In the genomic region with DNA sequence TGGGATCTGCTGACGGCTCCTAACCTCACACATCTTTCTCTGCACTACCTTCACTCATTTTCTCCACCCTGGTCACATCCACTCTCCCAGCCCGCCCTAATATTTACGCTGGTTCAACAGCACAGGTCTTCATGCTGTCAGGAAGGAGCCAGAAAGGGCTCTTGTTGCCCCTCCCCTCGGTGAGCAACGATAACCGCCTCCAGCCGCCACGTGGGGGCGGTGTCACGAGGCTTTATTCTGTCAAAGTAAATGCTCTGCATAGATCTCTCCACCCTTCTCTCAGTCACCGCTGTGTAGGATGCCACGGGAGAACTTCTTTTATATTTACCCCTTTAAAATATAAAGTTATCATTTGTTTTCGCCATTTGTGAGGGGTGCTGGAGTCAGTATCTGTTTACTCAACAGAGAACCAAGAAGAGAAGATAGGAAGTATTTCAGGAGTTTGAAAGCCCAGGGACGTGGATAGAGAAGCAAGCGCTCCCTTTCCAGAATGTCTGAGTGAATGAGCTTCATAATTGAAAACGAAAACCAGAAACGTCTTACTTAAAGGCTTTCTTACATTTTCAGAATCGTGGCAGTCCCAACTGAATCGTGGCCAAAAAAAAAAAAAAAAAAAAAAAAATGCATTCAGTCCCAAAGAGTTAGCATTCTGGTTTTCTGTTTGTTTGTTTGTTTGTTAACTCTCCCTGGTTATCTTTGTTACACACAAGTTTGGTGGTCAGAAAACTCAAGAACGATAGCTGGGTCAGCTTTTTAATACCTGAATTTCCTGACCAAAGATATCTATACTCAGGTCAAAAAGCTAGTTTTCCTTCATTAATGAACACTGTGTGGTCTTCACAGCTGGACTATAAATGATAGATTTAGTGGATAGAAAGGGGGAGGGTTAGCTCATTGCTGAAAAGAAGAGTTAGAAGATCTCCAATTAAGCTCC, we compare ENCODE assay signal across 9 mouse cellular contexts. TPM values are rescaled to one million over a fixed set of nuclear protein-coding genes. Genes with fewer than 3 reads are reported as not detected.
DNase-seq lines count a peak whose midpoint lies in the region; ATAC-seq and TF ChIP-seq lines count a peak whose summit lies in the region.
"Had no signal": no experiment of that assay in that cellular context is flagged by ENCODE, and none has a peak within 500 bp of the region (broad histone marks: within the 10 kb centered on the region; RNA-seq: fewer than 3 reads in every experiment).

No protein-coding gene starts in this region.

- no peak overlapping the region for H3K27ac ChIP-seq in heart, embryonic 11.5 days (ENCODE audit: low read depth, low read length)
- no peak overlapping the region for H3K27ac ChIP-seq in ES-E14 (ENCODE audit: insufficient read depth, low read depth, low read length, poor library complexity, severe bottlenecking)
- H3K27ac ChIP-seq in liver, embryonic 11.5 days (ENCODE audit: low read depth, low read length): no peak overlapping the region
- H3K27ac ChIP-seq in small intestine, adult 2 months (ENCODE audit: insufficient read depth, low read depth, low read length): no peak overlapping the region
- H3K27ac ChIP-seq: heart, embryonic 15.5 days had no signal

- no peak overlapping the region for H3K9ac ChIP-seq in heart, embryonic 11.5 days (ENCODE audit: low read depth, low read length)
- no peak overlapping the region for H3K9ac ChIP-seq in ES-E14 (ENCODE audit: insufficient read depth, low read depth, low read length, poor library complexity, severe bottlenecking)
- H3K9ac ChIP-seq in liver, embryonic 11.5 days (ENCODE audit: low read depth, low read length): no peak overlapping the region
- H3K9ac ChIP-seq: heart, embryonic 15.5 days had no signal

- WGBS in heart, embryonic 11.5 days (ENCODE audit: insufficient replicate concordance): 48% methylated on average over 20 of the region's 20 CpGs
- 41% methylated on average over 20 of the region's 20 CpGs for WGBS in liver, embryonic 11.5 days
- WGBS in small intestine, adult 2 months: 48% methylated on average over 20 of the region's 20 CpGs

- no peak for DNase-seq in heart, adult 9 months (ENCODE audit: low spot score in 2 of 2)
- peak; percentile 27 for DNase-seq in ES-E14 (ENCODE audit: low read depth, low spot score)
- peak; percentile 59 for DNase-seq in liver, embryonic 11.5 days (ENCODE audit: low spot score)
- DNase-seq in layer of hippocampus, adult 9-11 months: no peak

- no peaks in the 10 kb centered on the region for H3K27me3 ChIP-seq in heart, embryonic 11.5 days (ENCODE audit: control insufficient read depth, insufficient read depth, low read length)
- no peaks in the 10 kb centered on the region for H3K27me3 ChIP-seq in liver, embryonic 11.5 days (replicated peaks; ENCODE audit: control insufficient read depth, insufficient read depth, low read length)
- H3K27me3 ChIP-seq in small intestine, adult 2 months (ENCODE audit: control insufficient read depth, insufficient read depth, low read length): no peaks in the 10 kb centered on the region
- H3K27me3 ChIP-seq: heart, embryonic 15.5 days had no signal

- peak; percentile 55 for ATAC-seq in heart, embryonic 11.5 days (replicated peaks; ENCODE audit: insufficient number of reproducible peaks, low FRiP score, low TSS enrichment)
- ATAC-seq in common myeloid progenitor, adult 5-6 weeks (replicated peaks; ENCODE audit: low read depth, poor library complexity, severe bottlenecking): peak; percentile 95
- ATAC-seq in liver, embryonic 11.5 days (replicated peaks; ENCODE audit: low FRiP score): peak; percentile 97
- ATAC-seq in cerebellum, adult (ENCODE audit: insufficient number of reproducible peaks, low FRiP score, low TSS enrichment): no peak

- H3K4me3 ChIP-seq in heart, embryonic 11.5 days (ENCODE audit: low read depth, low read length): no peak overlapping the region
- no peak overlapping the region for H3K4me3 ChIP-seq in ES-E14 (ENCODE audit: insufficient read depth in 1 of 2, low read depth in 1 of 2, low read length in 2 of 2, poor library complexity in 1 of 2, severe bottlenecking in 1 of 2)
- no peak overlapping the region for H3K4me3 ChIP-seq in liver, embryonic 11.5 days (ENCODE audit: low read depth, low read length)
- no peak overlapping the region for H3K4me3 ChIP-seq in small intestine, adult 2 months (ENCODE audit: low read depth, low read length)
- H3K4me3 ChIP-seq: heart, embryonic 15.5 days had no signal

- in situ Hi-C loops in ES-E14 (cut with MboI; ENCODE audit: low sequenced_read_pairs in 2 of 2, unreplicated experiment in 2 of 2): no loop called here

- no peaks in the 10 kb centered on the region for H3K36me3 ChIP-seq in heart, embryonic 11.5 days (ENCODE audit: control insufficient read depth, insufficient read depth, low read length)
- H3K36me3 ChIP-seq in ES-E14 (ENCODE audit: control insufficient read depth, insufficient read depth, low read length, poor library complexity, severe bottlenecking): no peaks in the 10 kb centered on the region
- no peaks in the 10 kb centered on the region for H3K36me3 ChIP-seq in liver, embryonic 11.5 days (ENCODE audit: control insufficient read depth, insufficient read depth, low read length)
- no peaks in the 10 kb centered on the region for H3K36me3 ChIP-seq in small intestine, adult 2 months (ENCODE audit: control insufficient read depth, insufficient read depth, low read length)
- H3K36me3 ChIP-seq: heart, embryonic 15.5 days had no signal

- no peak for TF ChIP-seq POLR2A in small intestine, adult 2 months (IDR thresholded peaks at IDR 0.05; ENCODE audit: low read depth, low read length)

- H3K4me2 ChIP-seq in heart, embryonic 11.5 days: no peak overlapping the region
- H3K4me2 ChIP-seq in liver, embryonic 11.5 days: peak overlapping the region; percentile 3; the same call in 1 of the 2 replicates
- H3K4me2 ChIP-seq: heart, embryonic 15.5 days had no signal

- no peaks in the 10 kb centered on the region for H3K9me3 ChIP-seq in heart, embryonic 11.5 days (replicated peaks; ENCODE audit: control insufficient read depth, low read length)
- H3K9me3 ChIP-seq in ES-E14 (ENCODE audit: control insufficient read depth, insufficient read depth, low read depth, low read length): no peaks in the 10 kb centered on the region
- no peaks in the 10 kb centered on the region for H3K9me3 ChIP-seq in liver, embryonic 11.5 days (ENCODE audit: control insufficient read depth, low read length)
- H3K9me3 ChIP-seq: heart, embryonic 15.5 days had no signal

- TF ChIP-seq CTCF in small intestine, adult 2 months (IDR thresholded peaks at IDR 0.05; ENCODE audit: extremely low read depth, insufficient read length, insufficient replicate concordance, low read depth, low read length): peak; percentile 27; the same call in 1 of the 2 replicates

- no peaks in the 10 kb centered on the region for H3K4me1 ChIP-seq in heart, embryonic 11.5 days (ENCODE audit: control insufficient read depth, insufficient read depth, low read length)
- no peaks in the 10 kb centered on the region for H3K4me1 ChIP-seq in ES-E14 (ENCODE audit: control insufficient read depth in 2 of 2, insufficient read depth in 2 of 2, low read length in 2 of 2, poor library complexity in 1 of 2)
- no peaks in the 10 kb centered on the region for H3K4me1 ChIP-seq in liver, embryonic 11.5 days (replicated peaks; ENCODE audit: control insufficient read depth, insufficient read depth, low read length)
- no peaks in the 10 kb centered on the region for H3K4me1 ChIP-seq in small intestine, adult 2 months (ENCODE audit: control insufficient read depth, insufficient read depth, insufficient read length, low read length)
- H3K4me1 ChIP-seq: heart, embryonic 15.5 days had no signal

TF ChIP-seq in ES-E14, 5 proteins besides CTCF, POLR2A, EP300 and RAD21:
- no peak for TF ChIP-seq MAFK (IDR thresholded peaks at IDR 0.05; ENCODE audit: insufficient read depth, low read depth, low read length)
- peak; percentile 74 for TF ChIP-seq ZNF384 (IDR thresholded peaks at IDR 0.05; ENCODE audit: low read depth, low read length)
- no peak for TF ChIP-seq ZC3H11A (IDR thresholded peaks at IDR 0.05; ENCODE audit: borderline replicate concordance, low read depth, low read length)
TF ChIP-seq in ES-E14: peak in this region for 1.

RNA-seq across cellular contexts. Expression of a gene that starts 12.6 kb away (rescaled TPM):
- 0.33 TPM in 1 of 2 replicates, not detected in the other for polyA plus RNA-seq in heart, embryonic 11.5 days (2014; fragmentation: Nextera tagmentation; extraction: Ambion mirVana)
- not detected in 2 replicates for total RNA-seq in ES-E14 (2012; rRNA removed)
- total RNA-seq in common myeloid progenitor, adult 5-6 weeks (2017): not detected in 2 replicates
- polyA plus RNA-seq in liver, embryonic 11.5 days (2014; fragmentation: Nextera tagmentation; extraction: Ambion mirVana): 0.44 TPM in 2 replicates
- polyA plus RNA-seq in small intestine, adult 2 months (2012; rRNA removed): not detected in 2 replicates
- polyA plus RNA-seq: heart, embryonic 15.5 days had no signal

RNA-seq across cellular contexts. Expression of a gene that starts 16.7 kb away (rescaled TPM):
- 25.7 and 33.2 TPM in 2 replicates for polyA plus RNA-seq in heart, embryonic 11.5 days (2014; fragmentation: Nextera tagmentation; extraction: Ambion mirVana)
- total RNA-seq in ES-E14 (2012; rRNA removed): not detected in 2 replicates
- total RNA-seq in common myeloid progenitor, adult 5-6 weeks (2017): 29.7 and 30.5 TPM in 2 replicates
- 164 and 181 TPM in 2 replicates for polyA plus RNA-seq in liver, embryonic 11.5 days (2014; fragmentation: Nextera tagmentation; extraction: Ambion mirVana)
- polyA plus RNA-seq in small intestine, adult 2 months (2012; rRNA removed): not detected in 2 replicates

Comparison
In these comparisons a context has a peak if more than half of its experiments do, and no peak if none do; other contexts are left out.
1. DNase-seq: peak in ES-E14 (single experiment) and liver, embryonic 11.5 days (single experiment); none in heart, adult 9 months (0 of 2) and layer of hippocampus, adult 9-11 months (single experiment).
2. RNA of a gene that starts 16.7 kb away (polyA plus RNA-seq): 164 to 181 TPM in liver, embryonic 11.5 days and 25.7 to 33.2 TPM in heart, embryonic 11.5 days; not detected in small intestine, adult 2 months; every median in the first group is over 10 times any median in the second.